Mouse (Mus musculus) midbrain, embryonic 11.5 days (tissue): ENCODE measurements around the gene Nkiras2. TPM values are rescaled to one million over a fixed set of nuclear protein-coding genes. Genes with fewer than 3 reads are reported as not detected.

Experiments used
- ATAC-seq: fragments of 200-750 bp; cut with Nextera tagmentation; 2 replicates; pipeline ENCODE4 v1.8.0; 2017; ENCODE audit warnings: moderate TSS enrichment, moderate library complexity; ENCODE audit not compliant: low FRiP score
- DNase-seq: peaks from one replicate; pipeline ENCODE4 v3.0.0; 2015; ENCODE audit warnings: low spot score; ENCODE audit errors: missing footprints
- H3K27ac ChIP-seq: fragments of 300-500 bp; sonication (generic); 2 replicates; pipeline ENCODE4 v1.5.1; 2014; ENCODE audit warnings: low read depth, low read length
- H3K27me3 ChIP-seq: fragments of 300-500 bp; sonication (generic); 2 replicates; pipeline ENCODE4 v1.6.1; 2014; ENCODE audit warnings: mild to moderate bottlenecking, low read length, moderate library complexity, mixed read lengths; ENCODE audit not compliant: control insufficient read depth, insufficient read depth
- H3K36me3 ChIP-seq: fragments of 300-500 bp; sonication (generic); 2 replicates; pipeline ENCODE4 v1.6.1; 2014; ENCODE audit warnings: mild to moderate bottlenecking, low read length, moderate library complexity, mixed read lengths; ENCODE audit not compliant: control insufficient read depth, insufficient read depth
- H3K4me1 ChIP-seq: fragments of 300-500 bp; sonication (generic); 2 replicates; pipeline ENCODE4 v1.6.1; 2014; ENCODE audit warnings: low read length; ENCODE audit not compliant: control insufficient read depth, insufficient read depth
- H3K4me2 ChIP-seq: fragments of 300-500 bp; sonication (generic); 2 replicates; pipeline ENCODE4 v1.6.1; 2014; ENCODE audit warnings: mild to moderate bottlenecking, moderate library complexity
- H3K4me3 ChIP-seq: fragments of 300-500 bp; sonication (generic); 2 replicates; pipeline ENCODE4 v1.5.1; 2014; ENCODE audit warnings: low read depth, low read length
- H3K9ac ChIP-seq: fragments of 300-500 bp; sonication (generic); 2 replicates; pipeline ENCODE4 v1.6.1; 2014; ENCODE audit warnings: low read length
- H3K9me3 ChIP-seq: fragments of 300-500 bp; sonication (generic); 2 replicates; pipeline ENCODE4 v1.6.1; 2016; ENCODE audit warnings: low read length; ENCODE audit not compliant: control insufficient read depth
- WGBS: fragments of 180-500 bp; shearing (Covaris S2); extraction: QIAGEN DNeasy Blood & Tissue Kit; methylation state at CpG from one replicate; pipeline ENCODE4 v1.1.7; 2014; 5-methylcytosine and 5-hydroxymethylcytosine counted together
- polyA plus RNA-seq: library from polyadenylated mRNA; unstranded; fragments of >200 nt; fragmentation: Nextera tagmentation; extraction: Ambion mirVana; gene quantifications from 2 replicates; pipeline ENCODE4 v1.2.1, GENCODE M21; 2014

Nkiras2 gene
- polyA plus RNA-seq, 1 experiment from 2014 or later = 110 TPM

- Histone ChIP-seq H3K9me3 (no peaks in the 10 kb centered on the region), H3K36me3 (peaks cover 44% of the 10 kb centered on the region), H3K27ac (no peak overlapping the region), H3K27me3 (no peaks in the 10 kb centered on the region), H3K4me1 (no peaks in the 10 kb centered on the region), H3K4me2 (no peak overlapping the region), H3K4me3 (no peak overlapping the region), H3K9ac (no peak overlapping the region)
- WGBS = 94% methylated on average over 11 of the region's 11 CpGs
- ATAC-seq (no peak), DNase-seq (no peak)
These were observed 26.5 kb upstream of the Nkiras2 start for GRCm38 (mm10) chr11:100592346-100593046.

- WGBS = 95% methylated on average over 7 of the region's 7 CpGs
- Histone ChIP-seq H3K4me2 (no peak overlapping the region), H3K9me3 (no peaks in the 10 kb centered on the region), H3K9ac (no peak overlapping the region), H3K36me3 (peaks cover 41% of the 10 kb centered on the region), H3K4me3 (no peak overlapping the region), H3K4me1 (no peaks in the 10 kb centered on the region), H3K27ac (no peak overlapping the region), H3K27me3 (no peaks in the 10 kb centered on the region)
- ATAC-seq (no peak), DNase-seq (no peak)
These were observed 24.4 kb upstream of the Nkiras2 start for GRCm38 (mm10) chr11:100594608-100595007.

GRCm38 (mm10) chr11:100595533-100595932 lies 23.5 kb upstream of the Nkiras2 start:
- H3K4me3 ChIP-seq = no peak overlapping the region
- no peaks in the 10 kb centered on the region for H3K4me1 ChIP-seq
- no peaks in the 10 kb centered on the region for H3K9me3 ChIP-seq
- DNase-seq = no peak
- H3K27ac ChIP-seq = no peak overlapping the region
- 83% methylated on average over 4 of the region's 4 CpGs for WGBS
- no peak overlapping the region for H3K9ac ChIP-seq
- H3K27me3 ChIP-seq = no peaks in the 10 kb centered on the region
- no peak for ATAC-seq
- peaks cover 41% of the 10 kb centered on the region for H3K36me3 ChIP-seq
- H3K4me2 ChIP-seq = no peak overlapping the region

- ATAC-seq = no peak
- Histone ChIP-seq H3K36me3 (peaks cover 28% of the 10 kb centered on the region), H3K27ac (no peak overlapping the region)
These were observed 21.0 kb upstream of the Nkiras2 start for GRCm38 (mm10) chr11:100598074-100598473.

GRCm38 (mm10) chr11:100601372-100601771 lies 17.7 kb upstream of the Nkiras2 start:
- 96% methylated on average over 3 of the region's 3 CpGs for WGBS
- no peak for ATAC-seq
- no peaks in the 10 kb centered on the region for H3K27me3 ChIP-seq
- no peak overlapping the region for H3K27ac ChIP-seq
- H3K4me1 ChIP-seq = 0 out of 2 replicates have a peak, but pooled peaks cover 2% of the 10 kb centered on the region
- no peak for DNase-seq
- H3K9me3 ChIP-seq = no peaks in the 10 kb centered on the region
- no peak overlapping the region for H3K4me3 ChIP-seq
- H3K9ac ChIP-seq = no peak overlapping the region
- H3K4me2 ChIP-seq = no peak overlapping the region
- peaks cover 23% of the 10 kb centered on the region for H3K36me3 ChIP-seq

More at GRCm38 (mm10) chr11:100598074-100598473, 21.0 kb upstream of the Nkiras2 start:
- no peak for DNase-seq
- Histone ChIP-seq H3K4me1 (no peaks in the 10 kb centered on the region), H3K9ac (no peak overlapping the region), H3K4me2 (no peak overlapping the region), H3K27me3 (no peaks in the 10 kb centered on the region), H3K9me3 (no peaks in the 10 kb centered on the region), H3K4me3 (no peak overlapping the region)
- WGBS = 94% methylated on average over 4 of the region's 4 CpGs

GRCm38 (mm10) chr11:100603155-100603554 lies 15.9 kb upstream of the Nkiras2 start:
- peaks cover 8% of the 10 kb centered on the region for H3K36me3 ChIP-seq
- no peak overlapping the region for H3K9ac ChIP-seq
- no peaks in the 10 kb centered on the region for H3K27me3 ChIP-seq
- ATAC-seq (no peak), DNase-seq (no peak)
- H3K4me2 ChIP-seq = no peak overlapping the region
- H3K4me3 ChIP-seq = no peak overlapping the region
- no peaks in the 10 kb centered on the region for H3K9me3 ChIP-seq
- 0 out of 2 replicates have a peak, but pooled peaks cover 2% of the 10 kb centered on the region for H3K4me1 ChIP-seq
- 91% methylated on average over 9 of the region's 9 CpGs for WGBS
- H3K27ac ChIP-seq = no peak overlapping the region

GRCm38 (mm10) chr11:100603813-100604212 lies 15.2 kb upstream of the Nkiras2 start:
- DNase-seq (no peak), ATAC-seq (no peak)
- no peak overlapping the region for H3K27ac ChIP-seq
- 85% methylated on average over 8 of the region's 8 CpGs for WGBS
- H3K4me2 ChIP-seq = no peak overlapping the region
- no peaks in the 10 kb centered on the region for H3K27me3 ChIP-seq
- no peak overlapping the region for H3K9ac ChIP-seq
- H3K9me3 ChIP-seq = no peaks in the 10 kb centered on the region
- H3K4me3 ChIP-seq = no peak overlapping the region
- H3K36me3 ChIP-seq = peaks cover 5% of the 10 kb centered on the region
- 0 out of 2 replicates have a peak, but pooled peaks cover 2% of the 10 kb centered on the region for H3K4me1 ChIP-seq

- no peak overlapping the region for H3K9ac ChIP-seq
- H3K27ac ChIP-seq = no peak overlapping the region; the same call in 1 of the 2 replicates
- ATAC-seq = no peak
- H3K4me2 ChIP-seq = no peak overlapping the region
- no peaks in the 10 kb centered on the region for H3K9me3 ChIP-seq
- H3K36me3 ChIP-seq = peaks cover 5% of the 10 kb centered on the region
- 81% methylated on average over 4 of the region's 4 CpGs for WGBS
- H3K4me1 ChIP-seq = 0 out of 2 replicates have a peak, but pooled peaks cover 2% of the 10 kb centered on the region
- H3K4me3 ChIP-seq = no peak overlapping the region
- H3K27me3 ChIP-seq = no peaks in the 10 kb centered on the region
- DNase-seq = no peak
These were observed 14.6 kb upstream of the Nkiras2 start for GRCm38 (mm10) chr11:100604321-100605005.

GRCm38 (mm10) chr11:100605451-100605850 lies 13.6 kb upstream of the Nkiras2 start:
- H3K36me3 ChIP-seq = peaks cover 2% of the 10 kb centered on the region; the same call in 1 of the 2 replicates
- 89% methylated on average over 10 of the region's 10 CpGs for WGBS
- H3K9ac ChIP-seq = no peak overlapping the region
- H3K4me1 ChIP-seq = 0 out of 2 replicates have a peak, but pooled peaks cover 2% of the 10 kb centered on the region
- H3K4me2 ChIP-seq = no peak overlapping the region
- no peaks in the 10 kb centered on the region for H3K27me3 ChIP-seq
- no peak overlapping the region for H3K27ac ChIP-seq
- no peak for DNase-seq
- no peak overlapping the region for H3K4me3 ChIP-seq
- no peaks in the 10 kb centered on the region for H3K9me3 ChIP-seq
- no peak for ATAC-seq
